Mouse (Mus musculus): ENCODE data around the gene Idua.

Idua gene

DNA sequence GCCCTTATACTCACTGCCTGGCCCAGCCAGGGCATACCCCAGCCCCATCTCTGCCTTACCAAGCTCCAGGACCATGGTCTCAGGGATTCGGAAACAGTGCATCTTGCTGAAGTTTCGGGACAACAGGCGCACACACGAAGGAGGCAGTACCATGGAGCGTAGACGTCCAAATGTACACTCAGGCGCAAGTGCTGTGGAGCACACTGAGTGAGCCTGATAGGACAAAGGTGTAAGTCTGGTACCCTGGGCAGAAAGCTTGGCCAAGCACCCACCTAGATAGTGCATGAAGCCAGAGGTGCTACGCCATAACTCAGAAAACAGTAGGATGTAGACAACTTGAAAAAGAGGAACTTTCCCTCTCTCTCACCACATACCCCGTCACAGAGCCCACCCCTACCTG is 4.8 kb upstream of the Idua start:
- DNase-seq: no peak

DNA sequence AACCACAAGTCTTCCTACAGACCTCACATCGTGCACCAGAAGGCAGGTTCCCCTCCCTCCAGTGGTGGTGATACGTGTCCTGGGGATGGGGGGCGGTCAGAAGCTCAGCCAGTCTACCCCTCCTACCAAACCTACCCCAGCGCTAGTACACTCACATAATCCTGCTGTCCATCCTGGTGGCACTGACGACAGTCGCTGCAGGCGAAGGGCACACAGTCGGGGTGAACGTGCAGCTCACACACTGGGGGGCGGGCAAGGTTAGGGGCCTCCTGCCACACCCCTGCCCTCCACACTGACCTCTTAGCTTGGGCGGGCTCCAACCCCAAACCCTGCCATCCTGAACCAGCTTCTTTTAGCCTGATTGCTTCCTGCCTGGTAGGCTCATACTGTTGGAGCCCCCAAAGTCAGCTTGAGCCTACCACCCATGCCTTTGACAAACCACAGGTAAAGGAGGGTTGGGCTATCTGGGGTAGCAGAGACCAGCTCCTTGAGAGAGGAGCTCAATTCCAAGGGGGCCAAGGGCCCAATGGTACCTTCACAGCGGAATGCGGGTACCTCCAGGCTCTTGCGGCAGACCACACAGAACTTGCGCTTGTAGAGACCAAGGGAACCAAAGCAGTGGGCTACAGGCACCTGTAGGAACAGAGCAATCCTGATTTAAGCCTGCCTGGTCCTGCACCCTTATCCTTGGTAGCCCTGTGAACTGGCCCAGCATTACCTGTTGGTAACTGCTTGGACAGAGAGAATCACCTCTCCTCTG is 4.1 kb upstream of the Idua start:
- no peak for DNase-seq

DNA sequence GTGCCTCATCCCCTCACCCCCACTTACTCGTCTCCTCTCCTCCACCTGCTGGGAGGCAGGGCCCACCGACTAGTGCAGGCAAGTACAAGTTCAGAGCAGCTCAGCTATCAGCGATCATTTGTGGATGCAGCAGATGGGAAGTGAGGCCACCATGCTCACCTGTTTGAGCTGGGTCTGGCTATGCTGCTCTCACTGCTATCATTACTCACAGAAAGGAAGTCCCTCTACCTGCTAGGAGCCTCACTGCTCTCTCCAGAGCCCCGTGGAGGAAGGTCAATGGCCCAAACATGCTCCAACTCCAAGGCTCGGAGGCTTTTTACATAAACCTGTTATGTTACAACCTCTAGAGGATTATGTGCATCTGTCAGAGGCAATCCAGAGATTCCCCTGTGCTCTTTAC is 2.7 kb upstream of the Idua start:
- no peak for DNase-seq

DNA sequence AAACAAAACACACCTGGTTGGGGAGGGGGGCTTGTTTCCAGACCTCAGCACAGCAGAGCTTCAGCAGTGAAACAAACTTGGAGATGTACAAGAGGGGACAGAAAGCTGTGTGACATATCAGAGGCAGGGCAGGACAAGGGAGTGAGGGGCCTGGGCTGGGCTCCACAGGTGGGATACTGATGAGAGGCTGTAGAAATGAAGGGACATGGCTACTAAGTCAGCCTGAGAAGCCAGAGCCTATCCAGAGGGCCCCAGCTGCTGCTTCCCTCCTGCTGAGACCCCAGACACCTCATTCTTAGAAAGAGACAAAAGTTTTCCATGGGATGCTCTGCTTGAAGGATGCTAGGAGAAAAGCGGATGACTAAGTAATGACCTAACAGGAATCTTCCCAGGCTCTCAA is 1.5 kb upstream of the Idua start:
- no peak for DNase-seq

DNA sequence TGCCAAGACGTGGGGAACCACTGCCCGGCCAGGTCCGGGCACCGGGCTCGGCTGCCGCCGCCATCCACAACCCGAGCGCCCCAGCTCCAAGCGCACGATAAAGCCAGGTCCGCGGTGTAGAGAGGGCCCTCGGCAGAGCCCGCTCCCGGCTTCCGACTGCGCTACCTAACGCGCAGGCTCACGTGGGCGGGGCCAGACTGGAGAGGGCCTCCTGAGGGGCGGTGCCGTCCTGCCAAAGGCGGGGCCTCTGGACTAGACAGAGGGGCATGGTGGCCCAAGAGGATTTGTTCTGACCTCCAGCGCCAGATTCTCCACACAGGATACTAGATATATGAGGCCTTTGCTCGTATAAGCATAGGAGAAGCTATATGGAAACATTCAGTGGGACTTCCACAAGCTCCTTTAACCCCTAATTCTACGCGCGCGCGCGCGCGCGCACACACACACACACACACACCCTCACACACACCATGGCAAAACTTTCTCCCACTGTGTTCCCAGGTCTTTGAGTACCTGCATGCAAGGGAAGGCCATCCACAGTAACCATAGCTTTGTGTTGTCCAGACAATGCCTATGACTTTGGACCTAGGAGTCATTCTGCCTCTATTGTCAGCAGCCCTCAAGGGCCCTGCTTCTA is 619 bp downstream of the Idua start:
- peak; percentile 90 for DNase-seq

DNA sequence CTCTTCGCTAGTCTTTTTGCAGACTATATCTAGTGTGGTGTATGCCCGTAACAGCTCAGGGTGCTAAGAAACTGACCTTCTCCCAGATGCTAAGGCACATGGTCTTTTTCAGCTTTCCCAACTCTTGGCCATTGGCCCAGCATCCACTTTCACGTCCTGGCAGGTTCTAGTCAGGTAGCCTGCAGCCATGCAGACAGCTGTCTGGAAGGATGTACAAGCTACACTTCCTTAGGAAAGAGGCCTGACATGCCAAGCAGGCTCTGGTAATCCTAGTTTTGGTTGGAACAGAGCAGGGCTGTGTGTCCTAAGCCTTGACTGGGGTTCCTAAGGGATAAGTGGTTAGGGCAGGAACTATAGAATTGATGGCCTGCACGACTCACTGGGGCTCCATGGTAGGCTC is 2.6 kb downstream of the Idua start:
- DNase-seq: no peak

DNA sequence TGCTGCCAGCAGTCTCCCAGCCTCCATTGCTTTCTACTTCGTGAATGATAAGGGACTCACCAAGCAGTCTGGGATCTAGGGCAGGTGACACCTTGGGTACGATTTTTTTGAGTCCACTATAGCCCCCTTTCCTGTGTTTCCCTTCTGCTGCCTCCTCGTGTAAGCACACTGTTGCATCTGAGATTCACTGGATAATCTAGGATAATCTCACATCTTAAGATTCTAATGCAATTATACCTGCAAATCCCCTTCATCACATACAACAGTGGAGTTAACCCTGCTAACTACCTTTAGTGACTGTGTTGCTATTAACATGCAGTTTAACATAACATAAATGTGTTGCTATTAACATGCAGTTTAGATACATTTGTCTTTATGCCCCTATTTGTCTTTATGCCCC is 4.9 kb downstream of the Idua start:
- DNase-seq: no peak

DNA sequence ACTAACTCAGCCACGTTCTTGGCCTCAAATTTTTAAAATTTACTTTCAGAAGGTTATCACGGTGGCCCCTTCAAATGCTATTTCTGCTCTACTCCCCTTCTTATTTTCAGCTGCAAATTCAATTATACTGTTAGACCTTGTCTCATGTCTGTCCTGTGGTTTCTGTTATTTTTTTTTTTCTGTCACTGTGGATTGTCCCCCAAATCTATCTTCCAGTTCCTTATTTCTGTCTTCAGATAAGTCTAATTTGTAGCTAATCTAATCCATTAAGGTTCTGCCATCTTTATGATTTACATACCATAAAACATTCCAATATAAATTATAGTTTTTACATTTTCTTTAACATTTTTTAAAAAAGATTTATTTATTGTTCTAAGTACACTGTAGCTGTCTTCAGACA is 7.2 kb downstream of the Idua start:
- DNase-seq: no peak

DNA sequence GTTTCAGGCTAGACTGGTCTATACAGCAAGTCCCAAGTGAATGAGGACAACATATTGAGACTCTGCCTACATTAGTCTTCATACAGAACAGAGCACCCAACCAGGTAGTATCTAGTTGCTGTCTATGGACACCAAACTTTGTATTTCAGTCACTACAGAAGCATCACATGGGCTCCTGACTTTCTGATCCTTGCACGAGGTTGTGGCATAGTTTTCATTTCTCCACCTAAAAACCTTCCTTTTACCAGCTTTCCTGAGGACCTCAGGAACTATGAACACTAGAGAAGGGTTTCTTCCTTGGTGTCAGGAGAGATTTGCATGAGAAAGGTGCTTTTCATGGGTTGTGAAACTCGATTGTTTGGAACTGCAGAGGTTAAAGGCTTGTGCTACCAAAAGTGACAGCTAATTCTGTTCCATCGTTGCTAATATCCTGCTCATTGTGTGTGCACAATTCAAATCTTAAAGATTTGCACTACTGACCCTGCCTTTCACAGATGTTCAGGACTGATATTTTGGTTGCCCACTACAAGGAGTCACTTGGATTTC is 8.3 kb downstream of the Idua start:
- DNase-seq: no peak

DNA sequence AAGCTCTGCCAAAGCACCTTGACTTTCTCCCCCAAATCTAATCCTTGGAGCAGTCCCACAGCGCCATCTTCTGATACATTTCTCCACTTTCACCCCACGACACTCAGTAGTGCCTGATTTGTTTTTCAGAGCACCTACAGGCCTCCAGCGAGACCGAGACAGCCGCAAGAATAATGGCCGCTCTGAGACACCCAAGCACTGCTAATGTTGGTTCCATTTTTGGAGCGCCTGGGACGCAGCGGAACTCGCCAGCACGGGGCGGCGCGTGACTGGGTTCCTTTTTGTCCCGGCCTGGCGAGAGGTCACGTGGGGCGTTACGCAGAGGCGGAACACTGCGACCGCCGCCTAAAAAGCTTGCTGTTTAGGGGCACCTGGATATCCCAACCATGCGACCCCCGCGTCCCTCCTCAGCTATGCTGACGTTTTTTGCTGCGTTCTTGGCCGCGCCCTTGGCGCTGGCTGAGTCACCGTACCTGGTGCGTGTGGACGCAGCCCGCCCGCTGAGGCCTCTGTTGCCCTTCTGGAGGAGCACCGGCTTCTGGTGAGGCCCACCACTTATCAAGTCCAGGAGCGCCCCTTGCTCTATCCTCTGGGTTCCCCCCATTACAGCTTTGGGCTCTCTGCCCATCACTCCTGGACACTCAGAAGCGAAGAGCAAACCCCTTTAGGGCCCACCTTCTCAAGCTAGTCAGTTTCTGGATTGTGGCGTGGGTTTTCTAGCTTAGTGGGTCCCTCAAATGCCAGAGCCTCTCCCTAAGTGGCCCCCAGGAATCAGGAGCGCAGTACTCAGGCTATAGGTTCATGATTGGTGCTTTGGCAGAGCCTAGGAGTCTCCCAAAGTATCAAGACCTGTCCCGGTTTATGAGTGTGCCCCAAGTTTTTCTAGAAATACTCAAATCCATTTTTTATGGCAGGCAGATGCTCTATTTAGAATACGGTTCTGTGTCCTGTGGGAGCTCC is 9.1 kb downstream of the Idua start, which contains the start of gene Dgkq:
Gene Dgkq, minus strand, starts transcription at position 696 of the 960 bp plus-strand sequence.
- DNase-seq: peak; percentile 86

DNA sequence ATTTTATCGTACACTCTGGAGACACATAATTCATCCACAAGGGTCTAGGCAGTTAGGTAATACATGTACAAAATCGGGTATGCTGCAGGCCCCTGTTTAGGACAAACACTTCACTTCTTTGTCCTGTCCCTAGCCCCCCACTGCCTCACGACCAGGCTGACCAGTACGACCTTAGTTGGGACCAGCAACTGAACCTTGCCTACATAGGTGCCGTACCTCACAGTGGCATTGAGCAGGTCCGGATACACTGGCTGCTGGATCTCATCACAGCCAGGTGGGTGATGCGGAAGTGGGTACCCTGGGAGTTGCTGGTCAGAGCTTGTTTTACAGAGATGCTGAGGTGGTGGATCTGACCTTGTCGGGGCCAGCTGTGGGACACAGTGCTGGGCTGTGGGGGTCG is 9.9 kb downstream of the Idua start:
- DNase-seq: no peak

DNA sequence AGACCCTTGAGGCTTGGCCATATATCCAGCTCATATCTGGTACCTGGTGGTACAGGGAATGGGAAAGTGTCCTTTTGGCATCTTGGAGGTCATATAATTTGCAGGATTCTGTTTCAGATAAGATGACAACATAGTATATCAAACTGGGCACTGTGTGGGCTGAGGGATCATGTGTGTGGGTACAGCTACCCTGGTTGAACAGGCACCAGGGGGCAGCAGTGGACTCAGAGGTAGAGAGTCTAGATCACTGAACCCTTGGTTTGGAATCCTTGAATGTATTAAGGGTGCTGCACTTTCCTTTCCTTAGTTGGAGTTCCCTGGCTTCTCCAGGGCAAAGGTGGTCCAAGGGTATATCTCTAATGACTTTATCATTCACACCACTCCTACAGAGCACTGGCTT is 10.7 kb downstream of the Idua start:
- peak; percentile 61 for DNase-seq

DNA sequence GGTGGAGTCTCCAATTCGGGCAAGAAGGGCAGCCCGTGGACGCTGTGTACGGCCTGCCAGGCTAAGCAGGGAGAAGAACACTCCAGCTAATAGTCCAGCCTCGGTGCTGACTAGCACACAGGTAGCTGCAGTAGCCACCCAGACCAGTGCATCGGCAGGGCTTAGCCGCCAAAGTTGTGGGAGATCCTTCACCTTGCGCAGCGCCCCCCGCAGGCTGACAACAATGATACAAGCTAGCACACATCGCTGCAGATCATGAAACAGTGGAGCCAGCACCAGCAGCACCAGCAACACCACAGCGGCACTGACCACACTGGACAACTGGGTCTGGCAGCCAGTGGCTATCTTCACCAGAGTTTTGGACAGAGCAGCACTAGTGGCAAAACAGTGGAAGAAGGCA is 11.6 kb downstream of the Idua start:
- DNase-seq: no peak

DNA sequence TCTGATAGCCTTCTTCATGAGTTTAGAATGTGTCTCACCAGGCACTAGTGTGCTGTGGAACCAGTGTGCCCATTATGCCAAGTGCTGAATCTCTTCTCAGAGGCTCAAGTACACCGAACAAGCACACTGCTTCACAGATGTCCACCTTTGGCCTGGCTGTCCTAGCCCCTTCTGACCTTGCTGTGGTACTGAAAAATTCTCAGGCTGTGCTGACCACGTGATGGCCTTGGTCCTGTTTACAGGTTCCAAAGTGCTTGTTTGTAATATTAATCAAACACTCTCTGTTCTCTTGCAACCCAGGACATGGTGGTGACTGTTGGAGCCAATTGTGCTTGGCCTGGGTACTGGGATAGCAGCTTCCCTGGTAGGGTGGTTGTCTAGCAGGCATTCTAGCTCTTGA is 14.5 kb downstream of the Idua start:
- DNase-seq: no peak

DNA sequence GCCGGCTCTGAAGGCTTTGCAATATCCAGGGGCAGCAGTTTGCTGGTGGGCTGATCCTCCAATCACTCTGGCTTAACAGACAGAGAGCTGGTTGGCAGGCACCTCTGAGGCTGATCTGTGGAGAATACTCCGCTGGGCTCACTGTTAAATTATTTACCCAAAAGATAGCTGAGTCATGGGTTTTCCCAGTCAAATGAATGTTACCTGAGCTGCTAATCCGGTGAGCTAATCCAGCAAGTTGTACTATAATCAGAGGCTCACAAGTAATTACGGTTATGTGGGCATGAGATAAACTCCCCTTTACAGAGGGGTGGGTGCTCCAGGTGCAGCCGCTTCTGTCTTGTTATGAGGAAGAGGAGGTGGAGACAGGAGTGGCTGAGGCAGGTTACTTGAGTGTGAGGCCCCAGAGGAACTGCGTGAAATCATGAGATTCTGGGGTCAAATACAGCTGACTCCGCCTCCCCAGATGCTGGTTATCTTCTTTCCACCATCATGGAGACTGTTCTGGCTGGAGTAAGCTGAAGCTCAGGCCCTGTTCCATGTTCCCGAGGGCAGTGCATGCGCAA is 15.2 kb downstream of the Idua start, which contains the start of gene Slc26a1:
Gene Slc26a1, minus strand, starts transcription at position 319 of the 566 bp plus-strand sequence.
- DNase-seq: no peak

DNA sequence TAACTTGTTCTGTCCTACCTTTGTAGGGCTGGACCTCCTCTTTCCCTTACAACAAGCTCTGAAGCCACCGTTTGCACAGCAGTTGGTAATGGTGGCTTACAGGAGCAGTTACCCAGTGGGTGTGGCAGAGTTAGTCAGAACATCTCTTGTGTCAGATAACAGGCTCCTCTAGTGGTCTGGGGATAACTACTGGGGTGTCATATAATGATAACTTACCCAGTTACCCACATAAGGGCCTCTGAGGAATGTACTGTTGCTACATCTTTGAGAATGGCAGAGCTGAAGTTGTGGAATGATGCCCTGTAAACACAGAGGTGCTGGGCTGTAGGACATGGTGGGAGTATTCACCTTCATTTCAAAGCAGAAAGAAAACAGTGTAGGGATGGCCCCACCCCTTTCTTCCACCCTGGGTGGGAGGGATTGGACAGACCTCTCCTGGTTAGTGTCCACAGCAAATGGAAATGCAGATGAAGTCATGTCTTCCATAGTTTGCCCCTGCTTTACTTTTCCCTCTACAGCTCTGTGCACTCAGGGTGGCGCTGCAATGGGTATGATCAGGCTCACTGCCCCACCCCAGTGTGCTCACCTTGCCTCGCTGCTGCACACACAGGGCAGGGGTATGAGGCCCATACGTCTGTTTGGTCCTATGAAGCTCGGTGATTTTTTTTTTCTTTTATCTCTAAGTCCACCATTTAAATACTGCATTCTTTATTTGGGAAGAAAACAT is 16.8 kb downstream of the Idua start:
- DNase-seq: no peak

DNA sequence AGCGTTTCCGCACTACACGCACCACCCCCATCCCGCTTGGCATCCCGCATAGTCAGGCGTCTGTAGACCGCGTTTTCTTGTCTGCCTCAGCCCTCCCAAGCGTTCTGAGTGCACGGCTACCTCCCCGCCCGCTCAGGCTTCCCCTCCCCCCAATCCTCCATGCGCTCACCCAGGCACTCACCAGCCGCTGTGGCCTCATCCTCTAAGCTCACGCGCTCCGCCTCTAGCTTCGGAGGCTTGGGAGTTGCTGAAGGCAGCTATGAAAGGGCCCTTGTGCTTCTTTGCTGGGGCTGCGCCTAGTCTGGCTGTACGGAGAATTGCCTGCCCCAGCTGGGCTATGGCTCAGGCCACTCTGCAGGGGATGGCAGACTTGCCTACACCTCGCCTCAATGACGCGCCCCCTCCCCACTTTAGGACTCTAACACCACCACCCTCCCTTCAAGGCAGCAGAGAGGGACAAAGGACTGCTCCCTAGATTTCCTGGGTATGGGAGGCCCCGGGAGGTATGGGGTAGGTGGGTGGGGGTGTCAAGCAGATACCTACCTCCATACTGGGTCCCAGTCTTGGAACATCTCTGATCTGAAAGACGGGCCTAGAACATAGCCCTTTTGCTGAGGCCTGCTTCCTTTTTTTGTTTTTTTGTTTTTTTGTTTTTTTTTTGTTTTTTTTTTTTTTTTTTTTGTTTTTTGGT is 17.6 kb downstream of the Idua start:
- DNase-seq: no peak

DNA sequence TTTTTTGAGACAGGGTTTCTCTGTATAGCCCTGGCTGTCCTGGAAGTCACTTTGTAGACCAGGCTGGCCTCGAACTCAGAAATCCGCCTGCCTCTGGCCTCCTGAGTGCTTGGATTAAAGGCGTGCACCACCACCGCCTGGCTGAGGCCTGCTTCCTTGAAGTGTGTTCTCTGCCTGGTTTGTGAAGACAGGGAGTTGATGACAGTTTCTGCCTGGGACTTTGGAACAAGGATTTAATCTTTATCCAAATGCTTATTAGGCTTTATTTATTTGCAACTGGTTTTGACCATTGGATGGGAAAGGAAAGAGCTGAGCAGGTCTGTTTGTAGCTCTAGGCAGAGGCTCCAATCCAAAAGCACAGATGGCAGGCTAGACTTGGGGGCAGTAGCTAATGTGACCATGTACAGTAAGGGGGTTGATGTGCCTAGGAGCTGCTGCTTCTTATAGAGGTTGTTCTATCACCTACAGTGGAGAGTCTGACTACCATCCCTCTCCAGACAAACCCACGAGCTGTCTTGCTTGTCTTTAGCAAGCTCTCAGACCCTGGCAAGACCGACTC is 18.2 kb downstream of the Idua start:
- no peak for DNase-seq

DNA sequence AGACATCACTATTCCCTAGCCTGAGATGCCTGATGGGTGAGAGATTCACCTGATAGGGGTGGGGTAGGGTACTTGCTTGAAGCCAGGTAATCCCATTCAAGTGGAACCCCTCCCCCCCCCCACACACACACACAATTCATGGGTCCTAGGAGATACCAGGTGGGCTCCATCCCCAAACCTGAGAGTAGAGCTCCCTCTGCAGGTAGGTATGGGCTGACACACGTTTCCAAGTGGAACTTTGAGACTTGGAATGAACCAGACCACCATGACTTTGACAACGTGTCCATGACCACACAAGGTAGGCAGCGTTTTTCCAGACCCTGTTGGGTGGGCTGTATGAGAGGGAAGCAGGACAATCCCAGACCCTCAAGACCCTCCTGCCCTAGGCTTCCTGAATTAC is 19.8 kb downstream of the Idua start:
- no peak for DNase-seq

DNA sequence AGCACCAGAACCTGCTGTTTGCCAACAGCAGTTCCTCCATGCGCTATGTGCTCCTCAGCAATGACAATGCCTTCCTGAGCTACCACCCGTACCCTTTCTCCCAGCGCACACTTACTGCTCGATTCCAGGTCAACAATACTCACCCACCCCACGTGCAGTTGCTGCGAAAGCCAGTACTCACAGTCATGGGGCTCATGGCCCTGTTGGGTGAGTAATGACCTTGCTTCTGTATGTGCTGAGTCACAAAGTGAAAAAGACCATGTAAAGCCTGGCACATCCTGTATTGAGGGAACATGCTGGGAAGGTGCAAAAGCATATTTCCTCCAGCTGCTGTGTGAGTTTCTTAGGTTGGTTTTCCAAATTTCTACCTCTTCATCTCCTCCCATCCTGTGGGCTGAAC is 20.7 kb downstream of the Idua start:
- no peak for DNase-seq

DNA sequence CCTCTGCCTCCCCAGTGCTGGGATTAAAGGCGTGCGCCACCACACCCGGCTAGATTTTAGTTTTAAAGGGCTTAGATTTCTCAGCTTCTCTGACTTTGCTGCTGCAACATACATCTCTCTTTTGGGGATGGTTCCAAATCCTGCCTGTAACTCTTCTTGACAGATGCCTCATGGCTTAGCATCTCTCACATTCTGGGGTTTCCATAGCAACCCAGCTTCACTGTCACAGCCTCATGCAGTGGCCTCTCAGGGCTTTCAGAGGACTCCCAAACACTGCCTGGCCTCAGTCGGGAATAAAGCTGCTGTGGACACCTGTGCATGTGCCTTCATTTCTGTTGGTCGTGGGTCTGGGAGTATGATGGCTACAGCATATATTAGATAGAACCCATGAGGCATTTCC is 29.0 kb downstream of the Idua start:
- DNase-seq: no peak

Measured in thymus, postnatal 25 days (tissue).